Mouse (Mus musculus) c-Kit-positive CD71-negative TER-119-negative erythroid progenitor cells, embryonic 14.5 days (primary cell): Measurements from ENCODE around the gene Nav2.

Experiments
- DNase-seq: peaks from one replicate; pipeline ENCODE4 v3.0.0-alpha.2; 2013; ENCODE audit warnings: low read depth

Gene Nav2

GRCm38 (mm10) chr7:49052871-49053618 is 144.5 kb downstream of the Nav2 start:
- no peak for DNase-seq

- no peak for DNase-seq
These were observed 146.8 kb downstream of the Nav2 start for GRCm38 (mm10) chr7:49055273-49055672.

- DNase-seq, result no peak
These were observed 149.9 kb downstream of the Nav2 start for GRCm38 (mm10) chr7:49058304-49059012.

- DNase-seq, result no peak
These were observed 156.4 kb downstream of the Nav2 start for GRCm38 (mm10) chr7:49064792-49065521.

- no peak for DNase-seq
These were observed 157.3 kb downstream of the Nav2 start for GRCm38 (mm10) chr7:49065621-49066475.

GRCm38 (mm10) chr7:49066828-49067227 is 158.3 kb downstream of the Nav2 start:
- DNase-seq, result no peak

- no peak for DNase-seq
These were observed 161.0 kb downstream of the Nav2 start for GRCm38 (mm10) chr7:49069396-49069961.

GRCm38 (mm10) chr7:49070621-49071020 is 162.1 kb downstream of the Nav2 start:
- no peak for DNase-seq

GRCm38 (mm10) chr7:49071141-49071567 is 162.6 kb downstream of the Nav2 start:
- no peak for DNase-seq

- no peak for DNase-seq
These were observed 166.9 kb downstream of the Nav2 start for GRCm38 (mm10) chr7:49075333-49075934.

- no peak for DNase-seq
These were observed 167.8 kb downstream of the Nav2 start for GRCm38 (mm10) chr7:49076283-49076694.

- DNase-seq, result no peak
These were observed 170.4 kb downstream of the Nav2 start for GRCm38 (mm10) chr7:49078930-49079329.

GRCm38 (mm10) chr7:49082585-49083165 is 174.2 kb downstream of the Nav2 start:
- DNase-seq, result no peak

GRCm38 (mm10) chr7:49084768-49085167 is 176.3 kb downstream of the Nav2 start:
- no peak for DNase-seq

GRCm38 (mm10) chr7:49085759-49086158 is 177.2 kb downstream of the Nav2 start:
- no peak for DNase-seq

GRCm38 (mm10) chr7:49087154-49087553 is 178.6 kb downstream of the Nav2 start:
- no peak for DNase-seq

- no peak for DNase-seq
These were observed 179.8 kb downstream of the Nav2 start for GRCm38 (mm10) chr7:49088198-49088912.

- DNase-seq, result no peak
These were observed 182.9 kb downstream of the Nav2 start for GRCm38 (mm10) chr7:49091371-49091770.

- no peak for DNase-seq
These were observed 183.4 kb downstream of the Nav2 start for GRCm38 (mm10) chr7:49091921-49092320.

GRCm38 (mm10) chr7:49093596-49093995 is 185.1 kb downstream of the Nav2 start:
- DNase-seq, result peak; percentile 4
